Mouse (Mus musculus) adrenal gland, postnatal 36 days (tissue): Measurements from ENCODE around the gene Fig4. TPM values are rescaled to one million over a fixed set of nuclear protein-coding genes. Genes with fewer than 3 reads are reported as not detected.

Experiments used
- DNase-seq, 2 experiments: peaks; one replicate each; pipeline ENCODE4 v3.0.0; 2021; ENCODE audit warnings: mixed read lengths in 1 of 2
- long read RNA-seq, 2 experiments: library from polyadenylated mRNA; stranded (forward); transcript quantifications; one replicate each; pipeline ENCODE4 v2.0.0; 2021; ENCODE audit warnings: borderline sequencing depth in 2 of 2
- total RNA-seq, 2 experiments: library from RNA; stranded (reverse); gene quantifications; 2 replicates each; pipeline ENCODE4 v1.2.3; 2021

The Fig4 gene
- total RNA-seq: 10 to 100 TPM; 16.5 to 21.9 TPM
- long read RNA-seq, experiment 1, transcript Fig4-201 (23 exons, 3,282 nt): major isoform, 5 of 11 reads
- long read RNA-seq, experiment 1, partial matches to known transcripts: 5 of 11 reads
- long read RNA-seq, experiment 1, other reads (novel, unspliced or antisense): 1 of 11 reads
- long read RNA-seq, experiment 2, transcript Fig4-201 (23 exons, 3,282 nt): major isoform, 8 of 8 reads
- long read RNA-seq, experiment 2, partial matches to known transcripts: 0 of 8 reads
- long read RNA-seq, experiment 2, other reads (novel, unspliced or antisense): 0 of 8 reads

- DNase-seq: peak; percentile 87 to 95
These were observed at the start of gene Fig4 for GRCm38 (mm10) chr10:41302689-41303431. Gene Fig4 (minus strand): TSS chr10:41303260.

DNA sequence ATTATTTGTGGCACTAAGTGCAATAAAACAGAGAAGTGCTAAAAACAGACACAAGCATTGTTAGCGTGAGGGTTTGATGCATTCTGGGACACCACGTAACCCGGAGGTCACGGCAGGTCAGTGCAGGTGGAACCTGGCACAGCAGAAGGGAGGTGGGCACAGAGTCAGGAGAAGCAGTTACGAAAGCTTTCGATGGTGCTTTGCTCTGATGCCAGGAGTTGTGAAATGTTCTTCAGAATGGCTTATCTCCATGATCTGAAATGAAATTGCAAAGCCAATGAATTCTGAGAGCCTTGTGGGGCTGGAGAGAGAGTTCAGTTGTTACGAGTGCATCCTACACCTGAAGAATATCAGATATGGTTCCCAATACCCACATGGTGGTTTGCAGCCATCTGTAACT, 38.3 kb upstream of the Fig4 start:
- DNase-seq: peak in 1 of 2 experiments; percentile 13

GRCm38 (mm10) chr10:41332533-41333043, 29.5 kb upstream of the Fig4 start:
- DNase-seq: no peak

DNA sequence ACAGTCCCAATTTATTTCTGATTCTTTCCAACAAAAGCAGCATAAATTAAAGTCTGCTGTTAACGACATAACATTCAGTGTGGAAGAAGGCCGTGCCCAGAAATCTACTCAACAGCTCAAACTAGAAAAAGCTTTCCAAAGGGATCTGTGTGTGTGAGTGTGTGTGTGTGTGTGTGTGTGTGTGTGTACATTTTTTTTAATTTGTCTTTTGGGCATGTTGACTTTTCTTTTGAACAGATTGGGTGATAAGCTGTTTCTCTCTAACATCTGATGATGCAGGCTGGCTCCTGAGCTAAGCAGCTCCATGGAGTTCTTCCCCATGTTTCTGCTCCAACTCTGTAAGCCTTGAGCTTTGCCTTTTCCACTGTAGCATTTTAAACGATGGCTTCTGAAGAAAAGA, 12.8 kb upstream of the Fig4 start:
- DNase-seq: no peak

DNA sequence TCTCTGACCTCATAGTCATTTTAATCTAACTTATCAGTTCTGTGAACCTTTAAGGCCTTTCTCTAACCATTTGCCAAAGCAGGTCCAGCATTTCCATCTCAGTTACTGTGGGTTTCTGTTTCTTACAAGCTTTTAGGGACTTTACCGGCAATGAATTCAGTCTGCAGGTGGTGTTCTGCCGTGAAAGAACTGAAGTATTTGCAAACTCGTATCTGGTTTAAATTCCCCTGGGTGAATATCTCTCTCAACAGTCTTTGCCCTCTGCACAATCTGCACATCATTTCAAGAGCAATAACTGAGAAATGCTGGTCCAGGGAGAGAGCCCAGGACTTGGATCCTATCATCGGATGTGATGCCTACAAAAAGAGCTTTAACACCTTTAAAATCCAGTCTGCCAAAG, 5.1 kb upstream of the Fig4 start:
- DNase-seq: no peak

GRCm38 (mm10) chr10:41304961-41305455, 1.9 kb upstream of the Fig4 start:
- no peak for DNase-seq

DNA sequence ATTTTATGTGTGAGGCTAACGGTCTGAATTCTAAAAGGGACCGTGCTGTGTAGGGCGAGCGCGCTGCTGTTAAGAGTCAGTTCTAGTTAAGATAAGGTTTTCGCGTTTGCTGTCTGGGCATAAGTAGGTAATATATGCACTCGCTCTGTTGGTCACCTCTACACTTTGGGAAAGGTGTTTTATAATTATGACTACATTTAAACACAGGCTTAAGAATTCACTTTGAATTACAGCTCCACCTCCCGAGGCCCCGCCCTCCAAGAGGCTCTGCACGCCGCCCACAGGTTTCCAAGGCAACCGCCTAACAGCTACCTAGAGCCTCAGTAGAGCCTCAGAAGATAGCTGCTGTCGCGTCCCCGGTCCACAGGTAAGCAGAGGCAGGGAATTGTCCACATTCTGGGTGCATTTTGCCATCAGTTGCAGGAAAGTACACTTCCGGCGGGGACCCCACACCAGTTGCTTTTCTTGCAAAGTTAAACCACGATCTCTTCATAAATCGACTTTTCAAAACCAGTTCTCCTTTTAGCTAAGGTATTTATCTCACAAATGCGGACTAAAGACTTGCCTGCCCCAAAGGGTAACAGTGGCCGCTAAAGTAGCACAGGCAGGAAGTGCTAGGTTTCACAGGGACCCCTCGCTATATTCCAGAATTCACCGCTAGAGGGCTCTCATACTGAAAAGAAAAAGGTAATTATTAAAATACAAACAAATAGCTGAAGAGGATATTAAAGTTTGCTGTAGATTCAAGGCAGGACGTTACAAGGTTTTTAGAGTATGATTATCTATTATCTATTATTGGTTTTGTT, 782 bp upstream of the Fig4 start, which contains the start of gene Ak9:
Gene Ak9, plus strand, starts transcription at position 342 of the 806 bp plus-strand sequence.
- DNase-seq: peak; percentile 90 to 93

DNA sequence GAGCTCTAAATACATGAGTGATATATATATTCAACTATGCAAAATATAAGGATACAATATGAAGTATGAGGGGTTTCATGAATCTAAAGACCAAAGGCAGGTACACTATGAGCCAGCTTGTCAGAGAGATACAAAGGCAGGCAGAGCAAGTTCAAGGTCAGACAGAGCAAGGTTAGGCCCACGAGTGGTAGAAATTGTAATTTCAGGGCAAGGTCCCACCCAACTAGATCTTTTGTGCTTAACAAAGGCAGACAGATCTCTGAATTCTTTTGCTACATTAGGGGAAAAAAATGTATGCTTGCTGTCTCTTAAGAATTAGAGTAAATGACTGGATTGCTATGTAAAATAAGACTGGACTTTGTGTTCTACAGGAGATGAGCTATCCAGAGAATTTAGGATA, 2.9 kb downstream of the Fig4 start:
- DNase-seq: no peak

- DNase-seq: peak; percentile 1 to 8
These were observed 7.9 kb downstream of the Fig4 start for GRCm38 (mm10) chr10:41295145-41295544.

DNA sequence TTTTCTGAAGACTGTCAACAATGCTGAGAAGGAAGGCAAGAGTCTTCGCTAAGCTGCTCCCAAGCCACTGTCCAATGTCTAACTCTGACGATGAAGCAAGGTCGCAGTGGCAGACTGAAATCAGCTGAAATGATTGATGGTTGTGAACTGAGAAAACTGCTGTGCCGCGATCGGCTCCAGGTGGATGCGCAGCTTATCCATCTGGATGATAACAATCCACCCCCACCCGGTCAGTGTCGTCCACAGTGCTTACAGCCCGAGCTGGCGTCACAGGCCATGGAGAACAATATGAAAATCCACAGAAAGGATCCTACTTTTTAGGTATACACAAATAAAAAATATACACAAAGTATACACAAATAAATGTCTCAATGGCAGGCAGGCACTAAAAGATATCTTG, 8.3 kb downstream of the Fig4 start:
- DNase-seq: no peak

GRCm38 (mm10) chr10:41293019-41293418, 10.0 kb downstream of the Fig4 start:
- DNase-seq: no peak

GRCm38 (mm10) chr10:41291021-41291420, 12.0 kb downstream of the Fig4 start:
- DNase-seq: no peak

DNA sequence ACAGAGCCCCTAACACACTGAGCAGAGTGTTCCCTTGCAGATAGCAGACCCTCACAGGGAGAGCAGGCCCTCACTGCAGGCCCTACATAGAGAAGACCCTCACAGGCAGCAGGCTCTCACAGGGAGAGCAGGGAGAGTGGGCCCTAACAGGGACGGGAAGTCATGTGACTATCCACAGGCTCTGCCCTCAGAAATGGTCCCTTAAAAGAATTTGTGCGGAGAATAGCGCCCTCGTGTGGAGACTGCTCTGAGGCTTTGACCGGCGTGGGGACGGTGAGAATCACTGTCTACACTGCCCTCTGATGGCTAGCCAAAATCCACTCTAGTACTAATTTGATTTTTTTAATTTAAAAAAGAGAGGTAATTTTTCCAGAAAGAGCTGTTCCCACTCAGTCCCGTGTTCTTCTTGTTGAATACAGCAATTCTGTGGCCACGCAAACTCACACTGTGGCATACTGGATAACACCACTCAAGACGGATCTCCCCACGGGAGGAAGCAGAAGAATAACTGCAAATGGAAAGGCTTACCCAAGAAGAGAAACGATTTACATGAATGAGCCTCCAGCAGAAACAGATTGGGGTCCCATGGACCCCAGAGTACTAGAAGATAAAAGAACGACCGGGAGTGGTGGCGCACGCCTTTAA, 14.2 kb downstream of the Fig4 start:
- DNase-seq: peak; percentile 84 to 85

DNA sequence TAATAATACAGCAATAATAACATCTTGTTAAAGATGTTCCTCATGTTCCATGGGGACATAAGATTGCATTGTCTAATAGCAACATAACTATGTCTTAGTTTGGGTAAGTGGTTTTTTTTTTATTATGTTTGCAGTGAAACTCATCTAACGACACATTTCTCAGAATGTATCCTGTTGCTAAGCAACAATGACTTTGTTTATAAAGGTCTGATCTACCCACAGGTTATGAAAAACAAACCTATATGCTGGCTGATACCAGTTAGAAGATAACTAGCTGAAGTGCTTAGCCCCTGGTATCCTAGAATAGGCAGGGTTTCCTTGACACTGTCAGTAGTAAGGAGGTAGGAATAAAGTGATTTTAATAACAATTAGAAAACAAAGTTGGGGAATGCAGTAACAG, 15.0 kb downstream of the Fig4 start:
- no peak for DNase-seq

DNA sequence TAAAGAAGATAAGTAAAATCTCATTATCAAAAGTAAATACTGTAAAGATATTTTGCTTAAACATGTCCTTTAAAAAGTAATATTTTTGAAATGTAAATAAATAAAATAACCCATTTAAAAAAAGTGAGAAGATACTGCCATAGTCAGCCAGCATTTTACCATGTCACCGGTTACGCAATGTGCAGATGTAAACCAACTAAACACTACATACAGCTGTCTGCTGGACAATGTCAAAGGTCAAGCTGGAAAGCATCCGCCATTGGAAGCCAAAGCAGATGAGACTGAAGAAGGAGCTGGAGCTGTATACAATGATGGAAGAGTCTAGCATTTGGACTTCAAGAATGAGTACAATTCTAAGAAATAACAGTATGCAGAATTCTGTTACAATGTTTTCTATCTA, 15.4 kb downstream of the Fig4 start:
- no peak for DNase-seq

DNA sequence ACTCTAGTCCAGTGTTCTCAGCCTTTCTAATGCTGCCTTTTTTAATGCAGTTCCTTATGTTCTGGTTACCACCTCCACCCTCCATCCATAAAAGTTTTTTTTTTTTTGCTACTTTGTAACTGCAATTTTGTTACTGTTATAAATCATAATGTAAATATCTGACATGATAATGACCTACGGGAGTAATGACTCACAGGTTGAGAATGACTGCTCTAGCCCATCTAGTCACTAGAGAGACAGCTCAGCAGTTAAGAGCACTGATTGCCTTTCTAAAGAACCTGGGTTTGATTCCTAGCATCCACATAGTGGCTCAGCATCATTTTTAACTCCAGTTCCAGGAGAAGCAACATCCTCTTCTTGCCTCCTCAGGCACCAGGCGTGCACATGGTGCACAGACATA, 21.0 kb downstream of the Fig4 start:
- no peak for DNase-seq

GRCm38 (mm10) chr10:41280796-41281195, 22.3 kb downstream of the Fig4 start:
- DNase-seq: no peak

DNA sequence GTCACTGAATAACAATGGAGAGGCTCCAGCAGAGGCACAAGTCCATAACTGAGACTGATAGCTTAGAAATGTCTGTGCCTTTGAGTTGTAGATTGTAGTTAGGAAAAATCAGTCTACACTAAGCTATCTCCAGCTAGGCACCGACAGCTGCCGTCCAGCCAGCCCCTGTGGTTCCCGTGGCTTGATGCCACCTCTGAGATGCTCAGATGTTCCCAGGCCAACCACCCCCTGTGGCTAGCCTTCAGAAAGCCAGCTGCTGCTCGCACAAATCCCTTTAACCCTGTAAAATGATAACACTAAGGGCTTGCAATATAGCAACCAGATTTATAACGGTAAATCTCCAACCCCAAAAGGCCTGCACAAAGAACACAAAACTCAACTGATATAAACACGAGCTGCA, 22.9 kb downstream of the Fig4 start:
- no peak for DNase-seq

- DNase-seq: no peak
These were observed 24.3 kb downstream of the Fig4 start for GRCm38 (mm10) chr10:41278808-41279207.

- no peak for DNase-seq
These were observed 28.2 kb downstream of the Fig4 start for GRCm38 (mm10) chr10:41274871-41275270.

DNA sequence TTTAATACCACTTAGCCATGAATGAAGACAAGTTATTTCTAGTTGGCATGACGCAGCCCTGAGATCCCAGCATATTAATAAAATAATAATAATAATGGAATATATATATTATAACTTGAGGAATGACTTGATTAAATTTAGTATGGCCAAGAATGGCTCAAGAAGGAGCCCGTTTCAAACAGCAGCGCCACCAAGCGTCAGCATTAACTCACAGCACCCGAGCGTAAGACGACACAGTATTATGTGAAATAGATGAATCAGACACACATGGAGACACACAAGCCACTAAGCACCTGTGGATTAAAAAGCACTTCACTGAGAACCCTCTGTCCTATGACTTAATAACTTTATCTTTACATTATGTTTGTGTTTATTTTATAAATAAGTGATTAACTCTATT, 31.2 kb downstream of the Fig4 start:
- peak; percentile 25 to 29 for DNase-seq

GRCm38 (mm10) chr10:41261889-41262288, 41.2 kb downstream of the Fig4 start:
- DNase-seq: no peak
